Mouse (Mus musculus): Measurements from ENCODE around the gene Sema6c.

DNA sequence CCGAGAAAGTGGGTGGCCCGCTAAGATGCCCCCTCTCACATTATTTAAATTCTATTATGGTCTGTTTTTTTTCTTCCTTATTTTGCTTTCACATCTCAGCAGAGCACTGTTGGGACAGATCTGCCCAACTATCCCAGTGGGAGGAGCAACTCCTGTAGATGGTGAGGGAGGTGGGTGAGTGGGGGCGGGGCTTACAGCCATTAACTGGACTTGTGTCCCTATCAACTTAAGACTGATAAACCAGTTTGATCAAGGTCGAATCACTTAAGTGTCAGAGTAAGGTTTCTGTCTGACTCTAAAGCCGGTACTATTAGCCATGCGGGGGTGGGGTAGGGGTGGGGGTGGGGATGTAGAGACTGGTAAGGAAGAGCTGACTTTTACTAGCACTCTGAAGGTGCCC is 25.2 kb upstream of the Sema6c start:
- TF ChIP-seq CTCF (IDR thresholded peaks at IDR 0.05; ENCODE audit: control insufficient read depth, insufficient read depth, insufficient replicate concordance, low read depth, low read length) (no peak), POLR2A (IDR thresholded peaks at IDR 0.05; ENCODE audit: control insufficient read depth, low read depth, low read length) (no peak)

All from testis, adult 2 months (tissue).